Mouse (Mus musculus): ENCODE results near the gene Neu3. TPM values are rescaled to one million over a fixed set of nuclear protein-coding genes. Genes with fewer than 3 reads are reported as not detected.
A peak's percentile ranks its signal among the peaks of the same experiment; 100 is the strongest.

The Neu3 gene
- total RNA-seq (2021), result 1 to 10 TPM; 2.3 to 2.4 TPM
- long read RNA-seq, experiment 1, partial matches to known transcripts, result 1 of 5 reads
- long read RNA-seq, experiment 1, other reads (novel, unspliced or antisense), result 1 of 5 reads
- long read RNA-seq, experiment 2, result 0 reads

DNA sequence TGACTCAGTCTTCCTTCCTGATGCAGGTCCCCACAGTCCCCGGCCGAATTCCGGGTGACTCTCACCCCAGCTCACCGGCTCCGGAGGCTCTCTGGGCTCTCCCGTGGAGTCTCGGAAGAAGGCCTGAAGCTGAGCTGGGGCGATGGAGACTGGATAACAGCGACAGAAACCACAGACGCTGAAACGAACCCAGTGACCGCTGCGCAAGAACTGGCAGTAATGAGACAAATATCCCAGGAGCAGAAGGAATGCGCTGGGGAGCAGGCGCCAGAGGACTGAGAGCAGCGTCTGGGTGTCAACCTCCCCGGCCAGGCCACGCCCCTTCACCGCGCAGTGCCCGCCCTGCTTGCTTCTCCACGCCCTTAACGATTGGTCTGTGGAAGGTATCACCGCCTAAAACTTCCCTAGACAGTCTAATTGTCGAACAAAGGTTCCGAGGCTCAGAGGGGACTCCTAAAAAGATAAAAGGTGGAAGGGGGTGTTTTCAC is at the start of gene Neu3:
Neu3 (minus strand) TSS at position 335 of the 488 bp plus-strand sequence.
- peak; percentile 95 to 98 for DNase-seq

DNA sequence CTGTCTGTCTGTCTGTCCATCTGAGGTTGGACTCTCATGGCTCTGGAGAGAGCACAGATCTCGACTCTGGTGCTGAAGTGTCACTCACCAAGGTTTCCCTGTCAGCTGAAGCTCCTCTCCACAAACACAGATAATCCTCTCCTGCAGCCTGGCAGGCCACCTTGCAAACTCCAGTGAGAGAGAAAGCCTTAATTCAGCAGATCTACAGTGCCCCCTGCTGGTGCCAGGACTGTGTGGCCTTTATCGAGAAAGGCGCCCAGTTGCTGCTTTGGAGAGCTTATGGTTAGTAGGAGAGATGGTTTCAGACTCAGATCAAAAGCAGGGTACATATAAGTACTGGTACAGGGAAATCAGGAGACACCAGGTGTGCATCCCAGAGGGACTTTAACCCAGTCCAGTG is 48.1 kb upstream of the Neu3 start:
- DNase-seq, result peak; percentile 87 to 90

DNA sequence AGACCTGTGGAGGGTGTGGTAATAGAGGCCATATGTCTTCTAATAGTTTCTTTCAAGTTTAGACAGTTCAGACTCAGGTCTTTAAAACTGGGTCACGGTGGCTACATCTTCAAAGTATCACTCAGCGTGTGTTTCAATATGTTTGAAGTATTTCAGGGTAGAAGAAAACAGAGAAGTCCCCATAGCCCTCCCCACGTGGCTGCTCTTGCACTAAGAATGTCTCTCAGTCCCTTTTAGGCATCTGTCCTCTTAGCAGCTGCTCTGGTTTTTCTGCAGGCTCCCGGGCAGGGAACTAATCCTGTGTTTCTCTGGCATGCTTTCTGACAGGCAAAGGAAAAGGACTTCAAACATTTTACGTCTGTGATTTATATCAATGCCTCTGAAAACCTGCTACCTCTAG is 47.7 kb upstream of the Neu3 start:
- no peak for DNase-seq

- DNase-seq, result no peak
Measured at GRCm38 (mm10) chr7:99873965-99874364, 45.7 kb upstream of the Neu3 start.

DNA sequence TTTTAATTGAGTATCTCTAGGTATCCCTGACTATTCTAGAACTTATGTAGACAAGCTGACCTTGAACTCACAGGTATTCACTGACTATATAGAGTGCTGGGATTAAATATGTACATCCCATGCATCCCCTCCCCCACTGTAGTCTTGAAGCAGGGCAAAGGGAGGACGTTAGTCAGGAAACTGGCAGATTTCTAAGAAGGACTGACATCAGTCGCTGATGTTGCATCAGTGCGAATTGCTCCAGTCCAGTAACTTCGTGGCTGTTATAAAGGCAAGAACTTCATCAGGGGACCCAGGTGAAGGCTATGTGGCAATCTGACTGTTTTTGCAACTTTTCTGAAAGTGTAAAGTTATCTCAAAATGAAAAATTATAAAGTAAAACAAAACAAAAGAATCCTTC is 41.1 kb upstream of the Neu3 start:
- no peak for DNase-seq

DNA sequence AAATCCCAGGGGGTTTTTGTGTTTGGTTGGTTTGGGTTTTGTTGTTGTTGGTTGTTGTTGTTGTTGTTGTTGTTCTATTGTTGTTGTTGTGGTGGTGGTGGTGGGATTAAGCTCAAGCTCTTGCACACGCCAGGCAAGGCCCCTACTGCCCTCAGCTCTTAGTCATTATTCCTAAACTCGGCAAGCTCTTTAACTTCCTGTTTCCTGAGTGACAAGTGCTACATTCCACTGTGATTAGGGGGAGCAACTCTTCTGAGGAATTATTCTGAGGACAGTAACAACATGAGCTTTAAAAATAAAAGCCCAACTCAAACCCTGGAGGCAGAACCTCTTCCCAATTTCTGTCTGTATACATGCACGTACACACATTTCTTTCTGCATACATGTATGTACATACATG is 37.0 kb upstream of the Neu3 start:
- no peak for DNase-seq

DNA sequence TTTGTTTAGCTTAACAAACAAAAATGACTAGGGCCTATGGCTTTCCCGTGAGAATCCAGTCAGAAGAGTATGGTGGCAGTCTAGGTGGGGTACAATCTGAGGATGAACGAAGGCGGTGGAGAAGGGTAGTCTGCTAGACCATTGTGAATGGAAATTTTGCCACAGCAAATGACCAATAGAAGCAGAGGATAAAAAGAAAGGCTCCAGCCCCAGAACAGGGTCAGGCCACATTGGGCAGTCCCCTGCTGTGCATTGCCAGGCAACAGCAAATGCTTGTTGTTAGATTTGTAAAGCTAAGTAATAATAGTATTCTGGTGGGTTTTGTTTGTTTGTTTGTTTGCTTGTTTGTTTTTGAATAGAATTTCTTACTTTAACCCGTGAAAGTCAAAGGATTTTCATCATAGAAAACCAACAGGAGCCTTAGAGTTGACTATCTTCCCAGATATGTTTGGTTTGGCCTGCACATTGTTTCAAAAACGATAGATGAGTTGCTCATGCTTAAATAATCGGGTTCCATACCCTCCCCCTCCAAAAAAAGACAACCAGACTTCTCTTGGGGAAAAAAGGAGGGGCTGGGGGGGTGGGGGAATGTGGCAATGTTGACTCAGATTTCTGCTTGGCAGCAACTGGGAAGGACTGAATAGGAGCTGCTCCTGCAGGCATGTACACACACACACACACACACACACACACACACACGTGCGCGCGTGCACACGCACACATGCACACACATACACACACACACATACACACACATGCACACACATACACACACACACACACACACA is 36.2 kb upstream of the Neu3 start:
- no peak for DNase-seq

GRCm38 (mm10) chr7:99863362-99863761 is 35.1 kb upstream of the Neu3 start, which contains the start of gene Spcs2:
Gene Spcs2 (minus strand): TSS chr7:99863462.
- DNase-seq, result no peak

DNA sequence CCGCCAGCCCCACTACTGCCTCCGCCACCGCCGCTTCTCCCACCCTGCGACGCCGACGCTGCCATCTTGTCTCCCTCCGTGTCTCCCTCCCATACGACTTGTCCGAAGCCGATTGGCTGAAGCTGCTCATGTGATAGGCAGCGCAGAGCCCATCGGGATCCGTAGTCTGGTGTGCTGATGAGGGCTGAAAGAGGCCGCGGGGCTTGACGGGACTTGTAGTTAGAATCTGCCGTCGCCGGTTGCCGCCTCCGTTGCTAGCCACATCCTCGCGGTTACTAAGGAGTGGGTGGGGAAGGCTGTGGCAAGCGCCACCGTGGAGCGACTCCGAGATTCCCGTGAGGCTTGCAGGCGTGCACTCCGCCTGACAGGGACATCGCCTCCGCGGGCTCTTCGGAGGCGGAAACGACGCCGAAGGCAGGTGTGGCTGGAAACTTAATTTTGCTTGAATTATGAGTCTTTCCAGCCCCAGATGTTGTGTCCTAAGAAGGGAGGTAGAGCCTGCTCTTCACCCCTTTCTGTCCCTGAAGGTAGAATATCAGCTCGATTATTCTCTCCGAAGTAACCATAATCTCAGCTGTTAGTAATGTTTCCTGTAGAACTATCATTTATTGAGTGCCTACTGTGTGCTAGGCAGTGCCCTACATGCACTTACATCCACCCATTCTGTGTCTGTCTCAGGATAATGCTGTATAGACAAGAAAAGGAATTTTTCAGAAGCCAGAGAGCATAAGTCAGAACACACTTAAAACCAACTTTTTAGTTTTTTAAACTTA is 30.8 kb upstream of the Neu3 start, which contains the start of gene Xrra1:
Xrra1 (plus strand) TSS at position 304 of the 773 bp plus-strand sequence.
- peak; percentile 97 to 98 for DNase-seq

GRCm38 (mm10) chr7:99858175-99858812 is 30.1 kb upstream of the Neu3 start:
- DNase-seq, result no peak

DNA sequence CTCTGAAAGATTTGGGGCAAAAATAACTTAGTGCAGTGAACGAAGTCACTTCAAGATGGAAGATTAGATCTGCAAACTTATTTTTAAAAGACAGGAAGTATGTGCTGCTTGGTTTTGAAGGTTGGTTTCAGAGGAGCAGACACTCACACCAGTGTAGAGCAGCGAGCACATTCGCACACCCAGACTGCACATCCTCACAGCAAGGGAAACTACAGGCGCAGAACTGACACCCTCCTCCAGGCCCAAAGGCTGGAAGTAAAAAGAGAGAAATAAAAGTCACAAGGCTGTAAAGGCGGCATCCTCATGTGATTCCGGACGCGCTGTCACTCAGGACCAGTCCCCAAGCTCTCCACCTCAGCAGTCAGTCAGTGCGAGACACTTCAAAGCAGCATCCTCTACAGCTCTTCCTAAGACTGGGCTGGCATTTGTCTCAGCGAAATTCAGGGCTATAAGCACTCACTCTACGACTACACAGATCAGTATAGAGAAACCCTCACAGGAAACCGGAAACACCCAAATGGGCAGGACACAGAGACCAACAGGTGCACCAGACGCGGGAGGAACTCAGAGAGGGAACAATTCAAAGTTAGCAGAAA is 28.1 kb upstream of the Neu3 start:
- no peak for DNase-seq

DNA sequence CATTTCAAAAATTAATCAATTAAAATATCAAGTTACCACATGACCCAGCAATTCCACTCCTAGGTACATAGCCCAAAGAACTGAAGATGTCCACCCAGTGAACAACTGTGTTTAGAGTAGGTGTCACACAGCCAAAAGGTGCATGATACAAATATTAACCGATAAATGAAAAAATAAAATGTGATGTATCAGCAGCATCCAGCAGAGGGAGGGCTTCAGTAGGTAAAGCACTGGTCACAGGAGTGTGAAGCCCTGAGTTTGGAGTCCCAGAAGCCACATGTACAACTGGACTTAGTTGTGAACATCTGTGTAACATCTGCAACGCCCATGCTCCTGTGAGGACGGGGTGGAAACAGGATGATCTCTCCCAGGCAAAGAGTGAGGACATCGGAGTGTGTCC is 26.1 kb upstream of the Neu3 start:
- no peak for DNase-seq

GRCm38 (mm10) chr7:99853350-99853749 is 25.1 kb upstream of the Neu3 start:
- DNase-seq, result peak in 1 of 2 experiments; percentile 16

GRCm38 (mm10) chr7:99851618-99852017 is 23.4 kb upstream of the Neu3 start:
- no peak for DNase-seq

DNA sequence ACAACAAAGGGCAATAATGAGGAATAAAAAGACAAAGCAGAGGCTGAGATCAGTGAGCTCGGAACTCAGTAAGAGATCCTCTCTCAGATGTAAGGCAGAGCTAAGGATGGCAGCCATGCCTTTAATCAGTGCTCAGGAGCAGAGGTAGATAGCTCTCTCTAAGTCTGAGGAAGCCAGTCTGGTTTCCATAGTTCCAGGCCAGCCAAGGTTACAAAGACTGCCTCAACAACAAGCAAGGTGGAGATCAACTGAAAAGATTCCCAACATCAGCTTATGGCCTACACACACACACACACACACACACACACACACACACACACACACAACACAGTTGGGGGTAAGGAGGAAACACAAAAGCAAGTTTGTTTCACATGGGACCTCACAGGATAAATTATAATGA is 22.9 kb upstream of the Neu3 start:
- no peak for DNase-seq

DNA sequence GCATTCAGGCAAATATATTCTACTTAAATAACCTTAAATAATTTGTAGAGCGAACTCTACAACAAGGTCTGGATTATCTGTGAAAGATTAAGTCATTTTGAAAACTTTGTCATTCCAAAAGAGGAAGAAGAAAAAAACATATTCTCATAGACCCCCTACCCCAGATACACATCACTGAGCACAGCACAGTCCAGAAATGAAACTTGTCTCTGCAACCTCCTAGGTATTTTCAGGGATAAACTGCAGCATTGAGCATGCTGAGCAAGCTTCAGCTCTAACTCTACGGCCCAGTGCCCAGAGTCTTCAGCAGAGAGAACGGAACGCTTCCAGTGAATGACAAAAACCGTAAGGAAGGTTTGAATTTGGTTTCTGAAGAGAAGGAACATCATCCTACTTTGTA is 22.3 kb upstream of the Neu3 start:
- DNase-seq, result no peak

DNA sequence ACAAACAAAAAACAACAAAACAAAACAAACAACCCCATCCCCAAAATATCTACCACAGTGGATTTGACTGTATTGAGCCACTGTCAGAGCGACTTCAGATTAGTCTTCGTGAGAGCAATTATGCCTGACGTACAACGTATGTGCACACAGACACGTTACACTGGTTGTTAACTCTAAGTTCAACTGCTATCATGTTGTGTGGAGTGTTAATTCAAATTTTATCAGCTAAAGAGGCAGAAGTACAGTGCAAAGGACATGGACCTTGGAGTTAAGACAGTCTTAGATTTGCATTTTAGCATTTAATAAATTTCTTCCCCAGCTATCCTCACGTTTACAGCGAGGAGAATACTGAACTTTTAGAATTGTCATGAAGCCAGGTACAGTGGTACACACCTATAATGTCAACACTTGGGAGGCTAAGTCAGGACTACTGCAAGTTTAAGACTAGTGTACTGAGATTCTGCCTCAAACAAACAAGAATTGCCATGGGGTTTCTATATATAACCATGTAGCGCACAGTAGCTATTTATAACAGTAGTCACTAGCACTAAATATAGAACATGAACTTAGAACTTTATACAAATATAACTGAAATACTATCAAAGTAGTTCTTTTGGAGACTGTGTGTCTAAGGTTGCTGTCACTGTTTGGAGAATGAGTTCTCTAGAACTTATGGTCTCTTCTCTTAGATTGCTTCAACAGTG is 17.5 kb upstream of the Neu3 start:
- no peak for DNase-seq

GRCm38 (mm10) chr7:99838241-99838640 is 10.0 kb upstream of the Neu3 start:
- DNase-seq, result no peak

DNA sequence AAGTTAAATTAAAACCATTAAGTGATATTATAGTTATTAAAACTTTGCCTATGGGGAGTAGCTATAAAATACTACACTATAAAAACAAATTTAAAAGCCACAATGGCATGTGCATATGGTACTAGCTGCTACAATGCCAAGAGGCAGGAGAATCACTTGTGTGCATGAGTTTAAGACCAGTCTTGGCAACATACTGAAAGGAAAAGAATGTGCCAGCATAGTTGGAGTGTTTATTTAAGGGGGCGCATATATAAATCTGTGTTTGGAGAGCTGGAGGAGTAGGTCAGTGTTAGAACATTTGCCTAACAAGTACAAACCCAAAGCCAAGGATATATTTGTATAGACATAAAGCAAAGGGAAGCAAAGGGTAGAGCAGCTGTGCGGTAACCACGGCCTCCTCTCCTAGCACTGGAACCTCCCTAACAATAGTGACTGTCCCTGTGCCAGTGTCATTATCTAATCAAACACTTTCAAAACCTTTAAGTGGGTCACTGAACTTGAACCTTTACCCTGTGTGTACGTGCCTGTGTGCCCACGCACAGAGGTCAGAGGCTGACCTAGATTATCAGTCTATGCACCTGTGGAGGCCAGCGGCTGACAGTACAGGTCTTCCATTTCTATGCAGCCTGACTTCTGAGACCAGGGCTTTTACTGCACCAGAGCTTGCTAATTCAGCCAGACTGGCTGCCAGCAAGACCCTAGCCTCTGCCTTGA is 9.3 kb upstream of the Neu3 start:
- no peak for DNase-seq

DNA sequence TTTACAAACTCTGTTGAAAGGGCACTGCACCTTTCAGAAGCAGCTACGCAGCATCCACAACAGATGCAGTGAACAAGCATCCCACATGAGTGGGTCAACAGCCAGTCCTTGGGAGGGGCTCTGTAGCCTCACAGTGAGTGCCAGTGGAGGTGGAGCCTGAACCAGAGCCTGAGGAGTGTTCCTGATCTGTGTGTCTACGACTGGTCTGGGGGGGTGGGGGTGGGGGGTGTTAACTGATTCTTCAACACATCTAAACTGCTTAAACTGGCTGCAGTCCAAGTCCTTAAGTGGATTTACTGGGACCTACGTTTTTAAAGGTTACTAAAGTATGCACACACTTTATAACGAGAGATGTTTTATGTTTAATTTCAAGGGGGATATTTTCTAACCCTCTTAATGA is 8.6 kb upstream of the Neu3 start:
- no peak for DNase-seq
